Mouse (Mus musculus): Measurements from ENCODE around the gene Ppp1r21.

Gene Ppp1r21

DNA sequence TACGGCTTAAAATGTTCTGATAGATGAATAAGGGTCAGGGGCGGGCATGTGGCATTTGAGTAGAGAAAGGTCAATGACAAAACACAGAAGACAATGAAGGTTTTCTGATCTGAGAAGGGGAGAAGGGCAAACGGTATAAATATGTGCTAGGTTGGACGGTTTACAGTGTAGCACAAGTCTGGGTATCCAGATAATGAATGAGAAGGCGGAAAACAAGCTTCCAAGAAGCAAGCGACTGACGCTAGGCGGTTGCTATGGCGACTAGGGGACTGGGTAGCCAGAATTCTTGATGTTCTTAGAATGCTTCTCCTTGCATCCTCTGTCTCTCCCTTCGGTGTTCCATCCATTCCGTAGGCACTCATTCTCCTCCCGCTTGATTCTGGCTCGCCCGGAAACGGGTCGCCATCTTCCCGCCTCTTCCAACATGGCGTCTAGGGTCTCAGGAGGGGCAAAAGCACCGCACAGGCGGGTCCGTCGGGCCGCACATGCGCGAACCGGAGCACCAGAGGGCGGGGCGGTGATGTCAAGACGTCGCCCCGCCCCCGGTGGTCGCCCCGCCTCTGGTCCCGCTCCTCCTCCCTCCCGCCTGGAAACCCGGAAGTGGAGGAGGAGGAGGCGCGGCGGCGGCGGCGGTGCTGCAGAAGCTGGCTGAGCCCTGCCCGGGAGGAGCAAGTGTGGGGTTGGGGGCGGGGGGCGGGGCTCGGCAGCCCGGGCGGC is at the start of gene Ppp1r21:
Gene Ppp1r21, plus strand, starts transcription at position 600 of the 717 bp plus-strand sequence.
- peak; percentile 98 to 99 for DNase-seq

GRCm38 (mm10) chr17:88480369-88480768 is 49.5 kb upstream of the Ppp1r21 start:
- no peak for DNase-seq

DNA sequence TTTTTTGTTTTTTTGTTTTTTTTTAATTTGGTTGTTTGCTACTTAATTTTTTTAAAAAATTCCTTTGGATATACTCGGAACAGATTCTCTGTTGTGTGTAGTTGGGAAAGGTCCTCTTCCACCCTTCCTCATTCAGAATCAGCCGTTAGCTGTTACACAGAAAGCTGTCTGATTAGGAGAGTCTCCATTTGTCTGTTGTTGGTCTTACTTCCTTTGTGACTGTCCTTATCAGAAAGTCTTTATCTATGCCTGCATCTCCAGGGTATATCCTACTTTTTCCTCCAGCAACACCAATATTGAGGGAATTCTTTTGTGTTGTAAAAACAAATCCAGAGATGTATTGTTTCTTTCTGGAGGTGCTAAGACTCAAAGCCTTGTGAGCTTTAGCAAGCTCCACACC is 48.9 kb upstream of the Ppp1r21 start:
- DNase-seq, result no peak

GRCm38 (mm10) chr17:88481587-88481986 is 48.3 kb upstream of the Ppp1r21 start:
- no peak for DNase-seq

DNA sequence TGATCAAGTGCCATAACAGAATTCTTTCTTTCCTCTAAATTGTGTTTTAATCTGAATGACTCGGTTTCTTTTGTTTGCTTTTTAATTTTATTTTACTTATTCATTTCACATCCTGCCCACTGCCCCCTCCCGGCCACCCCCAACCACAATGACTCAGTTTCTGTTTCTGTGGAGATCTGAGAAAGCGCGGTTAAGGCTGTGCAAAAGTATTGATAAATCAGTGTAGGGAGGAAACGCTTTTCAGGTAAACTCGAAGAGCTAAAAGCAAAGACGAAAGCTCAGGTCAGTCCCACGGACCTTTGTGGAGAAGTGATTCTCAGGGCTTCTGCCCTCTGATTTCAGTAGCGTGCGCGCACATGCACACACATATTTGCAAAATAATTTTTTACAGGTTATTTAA is 45.4 kb upstream of the Ppp1r21 start:
- DNase-seq, result no peak

GRCm38 (mm10) chr17:88484951-88485350 is 45.0 kb upstream of the Ppp1r21 start:
- no peak for DNase-seq

DNA sequence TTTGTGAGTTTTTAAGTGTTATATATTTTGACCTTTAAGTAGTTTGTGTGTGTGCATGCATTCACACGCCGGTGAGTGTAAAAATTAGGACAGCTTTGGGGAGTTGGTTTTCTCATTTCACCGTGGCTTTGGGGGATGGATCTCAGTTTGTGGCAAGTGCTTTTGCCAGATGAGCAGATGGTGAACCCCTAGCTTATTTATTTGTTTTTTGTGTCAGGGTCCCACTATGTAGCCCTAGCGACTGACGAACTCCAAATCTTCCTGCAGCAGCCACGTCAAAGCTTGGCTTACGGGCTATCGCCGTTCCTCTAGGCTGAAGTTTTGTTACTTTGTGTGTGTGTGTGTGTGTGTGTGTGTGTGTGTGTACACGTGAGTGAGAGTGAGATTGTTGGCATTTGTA is 39.4 kb upstream of the Ppp1r21 start:
- no peak for DNase-seq

DNA sequence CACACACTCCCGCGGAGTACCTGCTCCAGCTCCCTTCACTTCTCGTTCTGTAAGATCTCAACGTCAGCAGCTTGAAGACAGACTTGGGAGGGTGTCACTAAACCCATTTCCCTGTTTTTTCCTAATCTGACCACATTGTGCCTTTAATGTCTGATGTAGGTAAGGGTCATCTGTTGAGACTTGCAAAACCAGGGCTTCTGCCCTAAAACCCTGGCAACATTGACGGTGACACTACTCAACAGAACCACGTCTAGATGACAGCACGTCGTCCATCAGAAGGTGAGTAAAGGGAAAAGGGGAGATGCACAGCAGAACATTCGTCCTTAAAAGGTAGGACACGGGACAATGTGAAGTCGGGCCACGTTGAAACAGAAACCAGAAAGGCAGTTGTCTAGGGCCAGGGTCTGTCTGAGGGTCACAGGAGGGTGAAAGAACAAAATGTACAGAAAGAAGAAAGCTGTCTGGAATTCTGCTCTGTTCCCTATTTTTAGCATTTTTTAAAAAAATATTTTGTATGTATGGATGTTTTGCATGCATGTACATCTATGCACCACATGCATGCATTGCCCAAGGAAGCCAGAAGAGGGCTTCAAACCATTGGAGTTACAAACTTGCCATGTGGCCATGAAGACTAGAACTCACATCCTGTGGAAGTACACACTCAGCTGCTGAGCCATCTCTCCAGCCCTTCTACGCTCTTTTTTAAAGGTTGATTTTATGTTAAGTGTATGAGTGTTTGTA is 38.4 kb upstream of the Ppp1r21 start:
- no peak for DNase-seq

DNA sequence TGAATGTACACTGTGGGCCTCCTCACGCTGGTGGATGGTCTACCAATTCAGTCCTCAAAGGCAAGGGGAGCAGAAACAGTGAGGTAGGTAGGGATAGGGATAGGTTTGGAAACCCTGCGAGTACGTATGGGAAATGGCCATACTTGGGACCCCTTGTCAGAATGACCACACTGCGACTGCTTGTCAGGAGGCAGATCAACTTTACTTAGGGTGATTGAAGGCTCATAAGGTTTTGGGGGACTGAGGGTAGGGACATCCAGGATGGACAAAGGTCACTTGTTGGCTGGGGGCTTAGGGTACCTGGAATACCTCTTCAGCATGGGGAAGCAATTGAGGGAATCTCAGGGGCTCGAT is 37.8 kb upstream of the Ppp1r21 start:
- no peak for DNase-seq

- no peak for DNase-seq
These were observed 36.4 kb upstream of the Ppp1r21 start for GRCm38 (mm10) chr17:88493551-88493950.

GRCm38 (mm10) chr17:88494121-88494771 is 35.7 kb upstream of the Ppp1r21 start:
- DNase-seq, result peak; percentile 21 to 64

DNA sequence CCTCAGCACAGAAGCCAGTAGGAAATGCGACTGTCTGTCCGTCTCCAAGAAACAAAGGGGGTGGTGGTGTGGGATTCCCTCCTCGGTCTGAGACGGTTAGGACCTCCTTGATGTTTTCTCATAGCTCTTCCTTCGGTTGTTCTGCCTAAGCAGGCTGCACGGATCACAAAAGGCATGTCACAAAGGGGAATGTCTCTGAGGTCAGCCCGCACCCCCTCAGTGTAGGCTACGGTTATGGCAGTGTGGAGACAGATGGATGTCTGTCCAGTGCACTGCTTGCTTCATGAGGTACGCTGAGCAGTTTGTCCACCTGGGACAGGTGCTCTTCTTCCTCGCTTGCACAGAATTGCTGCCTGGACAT is 35.2 kb upstream of the Ppp1r21 start:
- DNase-seq, result no peak

- DNase-seq, result no peak
These were observed 31.7 kb upstream of the Ppp1r21 start for GRCm38 (mm10) chr17:88498090-88498682.

DNA sequence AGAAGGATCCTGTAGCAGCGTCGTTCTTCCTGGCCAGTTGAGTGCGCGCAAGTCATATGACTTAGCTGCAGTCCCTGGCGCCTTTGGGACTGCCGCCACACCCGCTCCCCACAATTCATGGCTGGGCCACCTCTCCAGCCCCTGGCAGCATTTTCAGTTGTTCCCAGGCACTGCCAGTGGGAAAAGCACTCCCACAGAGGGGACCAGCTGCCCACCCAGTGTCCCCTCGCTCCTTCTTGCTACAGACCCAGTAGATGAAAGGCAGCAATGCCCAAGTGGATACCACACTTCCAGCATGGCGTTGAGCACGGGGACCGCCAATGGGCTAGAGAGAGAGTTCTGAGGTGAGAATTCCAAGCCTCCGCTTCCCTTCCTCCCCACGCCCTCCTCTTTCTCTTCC is 25.9 kb upstream of the Ppp1r21 start:
- DNase-seq, result no peak

- DNase-seq, result no peak
These were observed 24.6 kb upstream of the Ppp1r21 start for GRCm38 (mm10) chr17:88505275-88505723.

- DNase-seq, result no peak
These were observed 24.0 kb upstream of the Ppp1r21 start for GRCm38 (mm10) chr17:88505941-88506340.

GRCm38 (mm10) chr17:88507376-88507775 is 22.5 kb upstream of the Ppp1r21 start:
- peak; percentile 53 to 76 for DNase-seq

DNA sequence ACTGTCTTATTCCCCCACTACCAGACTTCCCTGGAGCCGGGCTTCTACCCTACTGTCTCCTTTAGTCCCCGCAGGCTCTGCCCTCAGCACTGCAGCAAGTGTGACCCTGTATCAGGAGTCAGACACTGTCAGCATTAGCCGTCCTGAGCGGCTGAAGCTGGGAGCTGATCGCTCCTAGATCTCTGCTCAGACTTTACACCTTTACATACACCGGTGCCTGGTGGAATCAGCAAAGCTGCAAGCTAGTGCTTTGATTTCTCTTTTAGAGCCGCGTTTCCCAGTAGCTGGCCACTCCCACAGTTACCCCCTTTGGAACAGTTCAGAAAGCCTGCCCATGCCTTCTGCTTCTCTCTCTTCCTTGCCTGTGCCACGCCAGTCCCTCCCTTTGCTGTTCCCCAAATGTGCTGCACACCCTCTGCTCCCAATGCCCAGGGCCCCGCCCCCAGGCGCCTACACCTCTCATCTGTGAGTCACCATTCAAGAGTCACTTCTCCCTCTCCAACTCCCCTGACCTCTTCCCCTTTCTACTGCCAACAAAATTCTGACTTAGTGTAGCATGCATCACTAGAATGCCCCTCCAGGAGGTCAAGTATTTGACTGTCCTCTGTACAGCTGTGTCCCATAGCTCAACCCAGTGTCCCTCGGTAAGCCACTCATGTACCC is 20.9 kb upstream of the Ppp1r21 start:
- DNase-seq, result peak; percentile 90 to 91

DNA sequence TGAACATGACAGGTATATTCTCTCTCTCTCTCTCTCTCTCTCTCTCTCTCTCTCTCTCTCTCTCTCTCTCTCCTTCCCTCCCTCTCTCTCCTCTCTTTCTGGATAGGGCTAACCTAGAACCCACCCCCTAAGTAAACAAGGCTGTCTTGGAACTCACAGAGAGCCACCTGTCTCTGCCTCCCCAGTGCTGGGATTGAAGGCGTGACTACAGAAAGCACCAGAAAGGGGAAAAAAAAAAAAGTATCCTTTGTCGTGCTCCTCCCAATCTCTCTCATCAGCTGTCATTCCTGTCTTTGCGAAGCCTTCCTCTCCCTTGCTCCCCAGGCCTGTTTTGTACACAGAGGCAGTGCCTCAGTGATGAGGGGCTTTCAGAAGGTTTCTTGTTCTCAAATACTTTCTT is 19.9 kb upstream of the Ppp1r21 start:
- DNase-seq, result no peak

- DNase-seq, result peak; percentile 85 to 92
These were observed 18.8 kb upstream of the Ppp1r21 start for GRCm38 (mm10) chr17:88511095-88511551.

- DNase-seq, result no peak
These were observed 13.4 kb upstream of the Ppp1r21 start for GRCm38 (mm10) chr17:88516477-88516876.

DNA sequence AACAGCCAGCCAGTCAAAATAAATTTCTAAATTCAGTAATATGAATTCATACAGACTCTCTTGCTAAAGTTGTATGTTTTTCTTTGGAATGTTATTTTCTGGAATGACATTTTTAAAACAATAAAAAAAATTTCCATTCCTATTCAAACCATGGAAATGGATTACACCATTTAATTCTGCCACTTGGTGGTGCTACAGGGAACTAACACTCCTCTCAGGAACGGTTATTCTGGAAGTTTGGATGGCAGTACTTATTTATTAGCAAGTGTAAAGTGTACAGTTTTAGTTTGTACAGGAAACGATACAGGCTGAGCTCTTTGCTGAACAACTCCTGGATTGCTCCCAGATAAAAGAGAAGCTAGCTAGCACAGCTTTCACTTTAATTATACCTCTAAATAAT is 2.1 kb upstream of the Ppp1r21 start:
- DNase-seq, result peak in 1 of 2 experiments; percentile 28

GRCm38 (mm10) chr17:88530236-88530619 is 310 bp downstream of the Ppp1r21 start:
- DNase-seq, result no peak

Data from lung, postnatal 4 days (tissue).